Mouse (Mus musculus) heart, embryonic 11.5 days (tissue): ENCODE results near the gene Anxa6. TPM values are rescaled to one million over a fixed set of nuclear protein-coding genes. Genes with fewer than 3 reads are reported as not detected.
"Not testable (repeated sequence)": the region's sequence is repeated elsewhere in the genome, so short reads cannot be mapped to it uniquely, and the experiment has no call there.

ENCODE experiments used
- ATAC-seq: fragments of 200-750 bp; cut with Nextera tagmentation; replicated peaks from 2 replicates; pipeline ENCODE4 v1.8.0; 2017; ENCODE audit warnings: moderate library complexity; ENCODE audit not compliant: insufficient number of reproducible peaks, low FRiP score, low TSS enrichment
- H3K27ac ChIP-seq: fragments of 300-500 bp; sonication (generic); 2 replicates; pipeline ENCODE4 v1.5.1; 2014; ENCODE audit warnings: mild to moderate bottlenecking, low read depth, low read length
- H3K27me3 ChIP-seq: fragments of 300-500 bp; sonication (generic); 2 replicates; pipeline ENCODE4 v1.6.1; 2014; ENCODE audit warnings: mild to moderate bottlenecking, low read length, mixed read lengths; ENCODE audit not compliant: control insufficient read depth, insufficient read depth
- H3K36me3 ChIP-seq: fragments of 300-500 bp; sonication (generic); 2 replicates; pipeline ENCODE4 v1.6.1; 2014; ENCODE audit warnings: mild to moderate bottlenecking, low read length, moderate library complexity, mixed read lengths; ENCODE audit not compliant: control insufficient read depth, insufficient read depth
- H3K4me1 ChIP-seq: fragments of 300-500 bp; sonication (generic); 2 replicates; pipeline ENCODE4 v1.6.1; 2014; ENCODE audit warnings: low read length; ENCODE audit not compliant: control insufficient read depth, insufficient read depth
- H3K4me2 ChIP-seq: fragments of 300-500 bp; sonication (generic); 2 replicates; pipeline ENCODE4 v1.6.1; 2014; ENCODE audit warnings: mild to moderate bottlenecking, moderate library complexity
- H3K4me3 ChIP-seq: fragments of 300-500 bp; sonication (generic); 2 replicates; pipeline ENCODE4 v1.5.1; 2014; ENCODE audit warnings: low read depth, low read length
- H3K9ac ChIP-seq: fragments of 300-500 bp; sonication (generic); 2 replicates; pipeline ENCODE4 v1.6.1; 2014; ENCODE audit warnings: mild to moderate bottlenecking, low read depth, low read length, moderate library complexity
- H3K9me3 ChIP-seq: fragments of 300-500 bp; sonication (generic); replicated peaks from 2 replicates; pipeline ENCODE4 v1.6.1; 2016; ENCODE audit warnings: low read length; ENCODE audit not compliant: control insufficient read depth
- WGBS: fragments of 180-500 bp; shearing (Covaris S2); extraction: QIAGEN DNeasy Blood & Tissue Kit; methylation state at CpG from one replicate; pipeline ENCODE4 v1.1.7; 2014; ENCODE audit not compliant: insufficient replicate concordance; 5-methylcytosine and 5-hydroxymethylcytosine counted together
- polyA plus RNA-seq: library from polyadenylated mRNA; unstranded; fragments of >200 nt; fragmentation: Nextera tagmentation; extraction: Ambion mirVana; gene quantifications from 2 replicates; pipeline ENCODE4 v1.2.1, GENCODE M21; 2014

The Anxa6 gene
- polyA plus RNA-seq, 1 experiment from 2014 or later, result 300 TPM

GRCm38 (mm10) chr11:54960251-54960650, 73.0 kb downstream of the Anxa6 start:
- Histone ChIP-seq H3K9ac (no peak overlapping the region), H3K27ac (no peak overlapping the region), H3K9me3 (no peaks in the 10 kb centered on the region), H3K27me3 (no peaks in the 10 kb centered on the region), H3K4me3 (no peak overlapping the region), H3K4me2 (no peak overlapping the region), H3K4me1 (peaks cover 29% of the 10 kb centered on the region), H3K36me3 (no peaks in the 10 kb centered on the region)
- 77% methylated on average over 6 of the region's 6 CpGs for WGBS
- ATAC-seq, result no peak

- WGBS, result 18% methylated on average over 3 of the region's 3 CpGs
- Histone ChIP-seq H3K9me3 (no peaks in the 10 kb centered on the region), H3K36me3 (no peaks in the 10 kb centered on the region), H3K27ac (peak overlapping the region; percentile 70), H3K4me3 (no peak overlapping the region), H3K27me3 (no peaks in the 10 kb centered on the region), H3K4me1 (peaks cover 36% of the 10 kb centered on the region), H3K9ac (peak overlapping the region; percentile 13; the same call in 1 of the 2 replicates), H3K4me2 (0 out of 2 replicates have a peak overlapping the region, but pooled peaks have one; percentile 20)
- no peak for ATAC-seq
Measured at GRCm38 (mm10) chr11:54958571-54959073, 74.6 kb downstream of the Anxa6 start.

- H3K4me3 ChIP-seq, H3K9me3 ChIP-seq, H3K9ac ChIP-seq, H3K4me2 ChIP-seq, ATAC-seq, H3K27ac ChIP-seq, H3K36me3 ChIP-seq, H3K27me3 ChIP-seq: not testable (repeated sequence)
- WGBS, result 86% methylated on average over 3 of the region's 3 CpGs
- H3K4me1 ChIP-seq, result peaks cover 35% of the 10 kb centered on the region
Measured at GRCm38 (mm10) chr11:54957708-54958107, 75.5 kb downstream of the Anxa6 start.

DNA sequence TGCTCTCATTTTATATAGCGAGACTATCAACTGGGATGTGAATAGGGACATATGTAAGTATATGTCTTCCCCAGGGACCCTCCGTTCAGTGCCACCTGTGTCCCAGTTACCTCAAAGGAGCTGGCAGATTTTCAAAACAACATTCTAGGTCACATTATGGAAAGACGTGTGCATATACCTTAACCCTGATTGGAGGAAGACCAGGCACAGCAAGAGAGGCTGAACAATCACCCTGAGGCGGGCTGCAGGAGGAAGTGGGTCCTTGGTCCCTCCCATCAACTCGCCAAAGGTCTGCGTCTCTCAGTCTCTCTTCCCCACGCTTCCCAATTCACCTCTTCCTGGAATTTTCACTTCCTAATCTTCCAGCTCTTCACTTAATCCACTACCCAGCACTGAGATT, 76.3 kb downstream of the Anxa6 start:
- H3K4me1 ChIP-seq, result peaks cover 38% of the 10 kb centered on the region
- H3K9me3 ChIP-seq, result no peaks in the 10 kb centered on the region
- no peak overlapping the region for H3K27ac ChIP-seq
- no peak overlapping the region for H3K4me2 ChIP-seq
- no peak for ATAC-seq
- 55% methylated on average over 7 of the region's 7 CpGs for WGBS
- no peak overlapping the region for H3K9ac ChIP-seq
- H3K36me3 ChIP-seq, result no peaks in the 10 kb centered on the region
- no peak overlapping the region for H3K4me3 ChIP-seq
- H3K27me3 ChIP-seq, result no peaks in the 10 kb centered on the region

GRCm38 (mm10) chr11:54955735-54956480, 77.3 kb downstream of the Anxa6 start:
- Histone ChIP-seq H3K27ac (peak overlapping the region; percentile 90), H3K4me1 (peaks cover 40% of the 10 kb centered on the region), H3K9me3 (no peaks in the 10 kb centered on the region), H3K36me3 (no peaks in the 10 kb centered on the region), H3K4me2 (peak overlapping the region; percentile 81), H3K27me3 (no peaks in the 10 kb centered on the region), H3K9ac (peak overlapping the region; percentile 85), H3K4me3 (peak overlapping the region; percentile 87)
- ATAC-seq, result peak; percentile 97
- 1% methylated on average over 59 of the region's 59 CpGs for WGBS

GRCm38 (mm10) chr11:54955400-54955734, 77.9 kb downstream of the Anxa6 start:
- not testable (repeated sequence) for H3K36me3 ChIP-seq, ATAC-seq, H3K27ac ChIP-seq, H3K9me3 ChIP-seq, H3K27me3 ChIP-seq
- peak overlapping the region; percentile 87 for H3K4me3 ChIP-seq
- H3K4me1 ChIP-seq, result peaks cover 43% of the 10 kb centered on the region
- WGBS, result 36% methylated on average over 10 of the region's 10 CpGs
- peak overlapping the region; percentile 81 for H3K4me2 ChIP-seq
- H3K9ac ChIP-seq, result peak overlapping the region; percentile 85

- no peaks in the 10 kb centered on the region for H3K9me3 ChIP-seq
- ATAC-seq, result no peak
- peaks cover 43% of the 10 kb centered on the region for H3K4me1 ChIP-seq
- H3K36me3 ChIP-seq, result no peaks in the 10 kb centered on the region
- H3K4me2 ChIP-seq, result peak overlapping the region; percentile 81
- WGBS, result 86% methylated on average over 8 of the region's 8 CpGs
- no peak overlapping the region for H3K4me3 ChIP-seq
- H3K9ac ChIP-seq, result no peak overlapping the region
- H3K27ac ChIP-seq, result no peak overlapping the region
- H3K27me3 ChIP-seq, result no peaks in the 10 kb centered on the region
Measured at GRCm38 (mm10) chr11:54954716-54955115, 78.5 kb downstream of the Anxa6 start.

- no peak overlapping the region; the same call in 1 of the 2 replicates for H3K4me2 ChIP-seq
- WGBS, result 58% methylated on average over 9 of the region's 9 CpGs
- no peak for ATAC-seq
Measured at GRCm38 (mm10) chr11:54953993-54954446, 79.2 kb downstream of the Anxa6 start.

More at GRCm38 (mm10) chr11:54953993-54954446, 79.2 kb downstream of the Anxa6 start:
- peak overlapping the region; percentile 46; the same call in 1 of the 2 replicates for H3K9ac ChIP-seq
- peaks cover 43% of the 10 kb centered on the region for H3K4me1 ChIP-seq
- no peak overlapping the region for H3K4me3 ChIP-seq
- H3K27ac ChIP-seq, result no peak overlapping the region
- no peaks in the 10 kb centered on the region for H3K36me3 ChIP-seq
- H3K9me3 ChIP-seq, result no peaks in the 10 kb centered on the region
- H3K27me3 ChIP-seq, result no peaks in the 10 kb centered on the region
